Mouse (Mus musculus): ENCODE measurements around the gene Vav2.

Vav2 gene

GRCm38 (mm10) chr2:27441767-27442707, 15.2 kb upstream of the Vav2 start, which contains the start of gene Brd3os:
Gene Brd3os (plus strand): TSS chr2:27442324.
- DNase-seq (ENCODE audit: low spot score in 2 of 2): peak; percentile 90 to 95

- DNase-seq (ENCODE audit: low spot score in 2 of 2): no peak
Measured at GRCm38 (mm10) chr2:27438281-27438680, 11.4 kb upstream of the Vav2 start.

GRCm38 (mm10) chr2:27437876-27438275, 11.0 kb upstream of the Vav2 start:
- DNase-seq (ENCODE audit: low spot score in 2 of 2): no peak

- DNase-seq (ENCODE audit: low spot score in 2 of 2): no peak
Measured at GRCm38 (mm10) chr2:27432599-27432998, 5.8 kb upstream of the Vav2 start.

- DNase-seq (ENCODE audit: low spot score in 2 of 2): peak; percentile 55 to 82
Measured at GRCm38 (mm10) chr2:27430621-27431020, 3.8 kb upstream of the Vav2 start.

GRCm38 (mm10) chr2:27428071-27428470, 1.2 kb upstream of the Vav2 start:
- peak in 1 of 2 experiments; percentile 89 for DNase-seq (ENCODE audit: low spot score in 2 of 2)

GRCm38 (mm10) chr2:27426406-27426854, 403 bp downstream of the Vav2 start:
- DNase-seq (ENCODE audit: low spot score in 2 of 2): no peak

GRCm38 (mm10) chr2:27425751-27426405, 955 bp downstream of the Vav2 start:
- DNase-seq (ENCODE audit: low spot score in 2 of 2): no peak

- DNase-seq (ENCODE audit: low spot score in 2 of 2): no peak
Measured at GRCm38 (mm10) chr2:27425161-27425611, 1.6 kb downstream of the Vav2 start.

GRCm38 (mm10) chr2:27423596-27423995, 3.2 kb downstream of the Vav2 start:
- DNase-seq (ENCODE audit: low spot score in 2 of 2): no peak

- peak in 1 of 2 experiments; percentile 62 for DNase-seq (ENCODE audit: low spot score in 2 of 2)
Measured at GRCm38 (mm10) chr2:27421293-27422068, 5.4 kb downstream of the Vav2 start.

- no peak for DNase-seq (ENCODE audit: low spot score in 2 of 2)
Measured at GRCm38 (mm10) chr2:27418577-27419070, 8.2 kb downstream of the Vav2 start.

- DNase-seq (ENCODE audit: low spot score in 2 of 2): no peak
Measured at GRCm38 (mm10) chr2:27417648-27418153, 9.1 kb downstream of the Vav2 start.

GRCm38 (mm10) chr2:27416425-27416824, 10.4 kb downstream of the Vav2 start:
- no peak for DNase-seq (ENCODE audit: low spot score in 2 of 2)

GRCm38 (mm10) chr2:27415060-27415783, 11.6 kb downstream of the Vav2 start:
- DNase-seq (ENCODE audit: low spot score in 2 of 2): no peak

GRCm38 (mm10) chr2:27413936-27414657, 12.7 kb downstream of the Vav2 start:
- no peak for DNase-seq (ENCODE audit: low spot score in 2 of 2)

- DNase-seq (ENCODE audit: low spot score in 2 of 2): no peak
Measured at GRCm38 (mm10) chr2:27413582-27413935, 13.3 kb downstream of the Vav2 start.

GRCm38 (mm10) chr2:27412245-27412800, 14.5 kb downstream of the Vav2 start:
- DNase-seq (ENCODE audit: low spot score in 2 of 2): no peak

- DNase-seq (ENCODE audit: low spot score in 2 of 2): no peak
Measured at GRCm38 (mm10) chr2:27411688-27412174, 15.1 kb downstream of the Vav2 start.

All from left cerebral cortex, adult 9 months (tissue).